Mouse (Mus musculus) MEL (cell line): ENCODE measurements at regions not wholly inside any gene's neighbourhood (a gene's known extent, or its start where the extent isn't known, plus 50 kb on each side); places are given as distances from the start of the nearest gene placed in this dataset.
"Not testable (repeated sequence)": the region's sequence is repeated elsewhere in the genome, so short reads cannot be mapped to it uniquely, and the experiment has no call there.

Experiments used
- DNase-seq: peaks from one replicate; pipeline ENCODE4 v3.0.0; 2011; ENCODE audit warnings: low read depth, low spot score
- H3K27ac ChIP-seq: 2 replicates; pipeline ENCODE4 v1.5.1; 2012; ENCODE audit warnings: low read depth, mild to moderate bottlenecking, control low read depth, low read length, moderate library complexity; ENCODE audit not compliant: control insufficient read depth
- H3K27me3 ChIP-seq, 2 experiments: fragments of 150-350 bp in 1 of 2; sonication (generic) in 1 of 2; 2 replicates each; pipeline ENCODE4 v1.6.1; 2012; ENCODE audit warnings: low read length in 2 of 2, mild to moderate bottlenecking in 2 of 2, improper control_type of control experiment in 1 of 2, moderate library complexity in 1 of 2; ENCODE audit not compliant: insufficient read depth in 2 of 2, control insufficient read depth in 1 of 2
- H3K36me3 ChIP-seq, 2 experiments: 2 replicates each; pipeline ENCODE4 v1.6.1; 2012 to 2014; ENCODE audit warnings: low read length in 2 of 2, improper control_type of control experiment in 1 of 2, inconsistent platforms in 1 of 2, mild to moderate bottlenecking in 1 of 2; ENCODE audit not compliant: insufficient read depth in 2 of 2, control insufficient read depth in 1 of 2
- H3K4me1 ChIP-seq, 2 experiments: fragments of 150-350 bp in 1 of 2; sonication (generic) in 1 of 2; 2 replicates each; pipeline ENCODE4 v1.6.1; 2012; ENCODE audit warnings: low read length in 2 of 2, improper control_type of control experiment in 1 of 2, mild to moderate bottlenecking in 1 of 2; ENCODE audit not compliant: insufficient read depth in 2 of 2, control insufficient read depth in 1 of 2
- H3K4me3 ChIP-seq, 2 experiments: fragments of 150-350 bp in 1 of 2; sonication (generic) in 1 of 2; 2 replicates each; pipeline ENCODE4 v1.5.1; 2012; ENCODE audit warnings: low read depth in 2 of 2, low read length in 2 of 2, mild to moderate bottlenecking in 2 of 2, moderate library complexity in 2 of 2, control low read depth in 1 of 2, improper control_type of control experiment in 1 of 2; ENCODE audit not compliant: control insufficient read depth in 1 of 2, insufficient read depth in 1 of 2
- H3K79me2 ChIP-seq: 2 replicates; pipeline ENCODE4 v1.6.1; 2012; ENCODE audit warnings: mild to moderate bottlenecking, low read length, moderate library complexity; ENCODE audit not compliant: control insufficient read depth, poor library complexity, insufficient read depth
- H3K9ac ChIP-seq: 2 replicates; pipeline ENCODE4 v1.6.1; 2012; ENCODE audit warnings: low read depth, mild to moderate bottlenecking, control low read depth, low read length, moderate library complexity; ENCODE audit not compliant: control insufficient read depth, poor library complexity, severe bottlenecking
- H3K9me3 ChIP-seq: fragments of 150-350 bp; sonication (generic); replicated peaks from 2 replicates; pipeline ENCODE4 v1.6.1; 2012; ENCODE audit warnings: mild to moderate bottlenecking, low read length, improper control_type of control experiment, moderate library complexity; ENCODE audit not compliant: insufficient read depth
- BHLHE40 ChIP-seq: IDR thresholded peaks from 2 replicates; pipeline ENCODE4 v1.6.1; 2012; ENCODE audit warnings: low read depth, mild to moderate bottlenecking, inconsistent platforms, low read length, improper control_type of control experiment, borderline replicate concordance
- CHD1 ChIP-seq: IDR thresholded peaks from 2 replicates; pipeline ENCODE4 v1.6.1; 2012; ENCODE audit warnings: low read depth, mild to moderate bottlenecking, inconsistent platforms, low read length, improper control_type of control experiment
- E2F4 ChIP-seq: IDR thresholded peaks from 2 replicates; pipeline ENCODE4 v1.6.1; 2011; ENCODE audit warnings: low read depth, low read length, improper control_type of control experiment, borderline replicate concordance
- EP300 ChIP-seq, 2 experiments: IDR thresholded peaks; 2 replicates each; pipeline ENCODE4 v1.6.1; 2011; ENCODE audit warnings: improper control_type of control experiment in 2 of 2, low read length in 2 of 2, low read depth in 1 of 2, mild to moderate bottlenecking in 1 of 2
- GATA1 ChIP-seq: IDR thresholded peaks from 2 replicates; pipeline ENCODE4 v1.6.1; 2011; ENCODE audit warnings: low read depth, low read length, improper control_type of control experiment
- MAFK ChIP-seq: IDR thresholded peaks from 2 replicates; pipeline ENCODE4 v1.6.1; 2011; ENCODE audit warnings: low read depth, mild to moderate bottlenecking, low read length, improper control_type of control experiment, borderline replicate concordance
- MAZ ChIP-seq: IDR thresholded peaks from 2 replicates; pipeline ENCODE4 v1.6.1; 2012; ENCODE audit warnings: low read depth, mild to moderate bottlenecking, inconsistent platforms, low read length, improper control_type of control experiment
- MEF2A ChIP-seq: IDR thresholded peaks from 2 replicates; pipeline ENCODE4 v1.6.1; 2014; ENCODE audit warnings: low read depth, mild to moderate bottlenecking, inconsistent platforms, low read length, improper control_type of control experiment; ENCODE audit not compliant: poor library complexity, insufficient replicate concordance, severe bottlenecking; ENCODE audit errors: extremely low read depth
- NELFE ChIP-seq: IDR thresholded peaks from 2 replicates; pipeline ENCODE4 v1.6.1; 2011; ENCODE audit warnings: low read depth, low read length, improper control_type of control experiment
- NRF1 ChIP-seq: IDR thresholded peaks from 2 replicates; pipeline ENCODE4 v1.6.1; 2014; ENCODE audit warnings: low read depth, mild to moderate bottlenecking, inconsistent platforms, low read length, improper control_type of control experiment, moderate library complexity; ENCODE audit not compliant: poor library complexity, insufficient read depth, severe bottlenecking
- POLR2AphosphoS2 ChIP-seq: IDR thresholded peaks from 2 replicates; pipeline ENCODE4 v1.6.1; 2011; ENCODE audit warnings: low read length, improper control_type of control experiment
- RAD21 ChIP-seq: IDR thresholded peaks from 2 replicates; pipeline ENCODE4 v1.6.1; 2011; ENCODE audit warnings: mild to moderate bottlenecking, low read depth, low read length, improper control_type of control experiment
- RCOR1 ChIP-seq: IDR thresholded peaks from 2 replicates; pipeline ENCODE4 v1.6.1; 2012; ENCODE audit warnings: low read depth, mild to moderate bottlenecking, inconsistent platforms, low read length, improper control_type of control experiment
- SIN3A ChIP-seq: IDR thresholded peaks from 2 replicates; pipeline ENCODE4 v1.6.1; 2012; ENCODE audit warnings: low read length, improper control_type of control experiment, inconsistent platforms
- TAL1 ChIP-seq: IDR thresholded peaks from 2 replicates; pipeline ENCODE4 v1.6.1; 2012; ENCODE audit warnings: mild to moderate bottlenecking, inconsistent platforms, low read length, moderate library complexity, mixed read lengths
- USF1 ChIP-seq: IDR thresholded peaks from 2 replicates; pipeline ENCODE4 v1.6.1; 2014; ENCODE audit warnings: low read depth, mild to moderate bottlenecking, inconsistent platforms, low read length, improper control_type of control experiment, moderate library complexity
- ZKSCAN1 ChIP-seq: IDR thresholded peaks from 2 replicates; pipeline ENCODE4 v1.6.1; 2012; ENCODE audit warnings: low read depth, mild to moderate bottlenecking, inconsistent platforms, low read length, improper control_type of control experiment, moderate library complexity

GRCm38 (mm10) chr2:16866163-16866852, 510.2 kb downstream of the Plxdc2 start:
- H3K9me3 ChIP-seq = no peaks in the 10 kb centered on the region
- no peak for TF ChIP-seq CHD1
- no peak for TF ChIP-seq NELFE
- TF ChIP-seq RAD21 = no peak
- no peak for TF ChIP-seq ZKSCAN1
- no peak for TF ChIP-seq EP300 (IDR thresholded peaks at IDR 0.05; ENCODE audit: low read depth in 1 of 2, low read length in 2 of 2)
- no peak for TF ChIP-seq MAFK
- TF ChIP-seq E2F4 = no peak
- TF ChIP-seq RCOR1 = no peak
- no peak for TF ChIP-seq MAZ
- no peak for TF ChIP-seq MEF2A
- no peak for TF ChIP-seq SIN3A
- TF ChIP-seq POLR2AphosphoS2 = no peak
- no peak for TF ChIP-seq NRF1
- TF ChIP-seq GATA1 = no peak
- TF ChIP-seq USF1 = no peak
- no peak for TF ChIP-seq BHLHE40
- TF ChIP-seq TAL1 = no peak

GRCm38 (mm10) chr2:16892381-16892780, 536.3 kb downstream of the Plxdc2 start:
- H3K4me3 ChIP-seq, DNase-seq, H3K27me3 ChIP-seq, H3K36me3 ChIP-seq, H3K9ac ChIP-seq, H3K4me1 ChIP-seq, H3K9me3 ChIP-seq, H3K79me2 ChIP-seq, H3K27ac ChIP-seq: not testable (repeated sequence)

More at GRCm38 (mm10) chr2:16866163-16866852, 510.2 kb downstream of the Plxdc2 start:
- H3K4me3 ChIP-seq = no peak overlapping the region
- H3K9ac ChIP-seq = no peak overlapping the region
- DNase-seq = no peak
- H3K36me3 ChIP-seq = no peaks in the 10 kb centered on the region
- no peak overlapping the region for H3K27ac ChIP-seq
- no peaks in the 10 kb centered on the region for H3K27me3 ChIP-seq
- no peaks in the 10 kb centered on the region for H3K79me2 ChIP-seq
- no peaks in the 10 kb centered on the region for H3K4me1 ChIP-seq
